Mouse (Mus musculus) heart, postnatal 0 days (tissue): ENCODE measurements around the gene Atp11b.

Experiments used
- CTCF ChIP-seq: IDR thresholded peaks from 2 replicates; pipeline ENCODE4 v1.5.1; 2016; ENCODE audit warnings: antibody characterized with exemption, control low read depth, low read depth
- EP300 ChIP-seq: IDR thresholded peaks from 2 replicates; pipeline ENCODE4 v1.6.1; 2016; ENCODE audit warnings: antibody characterized with exemption, low read depth

- TF ChIP-seq CTCF (peak; percentile 28; the same call in 1 of the 2 replicates), EP300 (no peak)
Observed at GRCm38 (mm10) chr3:35750286-35750685, 3.6 kb upstream of the Atp11b start.
